Mouse (Mus musculus) MEL (cell line): Measurements from ENCODE around the gene Etv5. TPM values are rescaled to one million over a fixed set of nuclear protein-coding genes. Genes with fewer than 3 reads are reported as not detected.

Experiments used
- DNase-seq: peaks from one replicate; pipeline ENCODE4 v3.0.0; 2011; ENCODE audit warnings: low read depth, low spot score
- H3K27ac ChIP-seq: 2 replicates; pipeline ENCODE4 v1.5.1; 2012; ENCODE audit warnings: low read depth, mild to moderate bottlenecking, control low read depth, low read length, moderate library complexity; ENCODE audit not compliant: control insufficient read depth
- H3K27me3 ChIP-seq, 2 experiments: fragments of 150-350 bp in 1 of 2; sonication (generic) in 1 of 2; 2 replicates each; pipeline ENCODE4 v1.6.1; 2012; ENCODE audit warnings: low read length in 2 of 2, mild to moderate bottlenecking in 2 of 2, improper control_type of control experiment in 1 of 2, moderate library complexity in 1 of 2; ENCODE audit not compliant: insufficient read depth in 2 of 2, control insufficient read depth in 1 of 2
- H3K36me3 ChIP-seq, 2 experiments: 2 replicates each; pipeline ENCODE4 v1.6.1; 2012 to 2014; ENCODE audit warnings: low read length in 2 of 2, improper control_type of control experiment in 1 of 2, inconsistent platforms in 1 of 2, mild to moderate bottlenecking in 1 of 2; ENCODE audit not compliant: insufficient read depth in 2 of 2, control insufficient read depth in 1 of 2
- H3K4me1 ChIP-seq, 2 experiments: fragments of 150-350 bp in 1 of 2; sonication (generic) in 1 of 2; 2 replicates each; pipeline ENCODE4 v1.6.1; 2012; ENCODE audit warnings: low read length in 2 of 2, improper control_type of control experiment in 1 of 2, mild to moderate bottlenecking in 1 of 2; ENCODE audit not compliant: insufficient read depth in 2 of 2, control insufficient read depth in 1 of 2
- H3K4me3 ChIP-seq, 2 experiments: fragments of 150-350 bp in 1 of 2; sonication (generic) in 1 of 2; 2 replicates each; pipeline ENCODE4 v1.5.1; 2012; ENCODE audit warnings: low read depth in 2 of 2, low read length in 2 of 2, mild to moderate bottlenecking in 2 of 2, moderate library complexity in 2 of 2, control low read depth in 1 of 2, improper control_type of control experiment in 1 of 2; ENCODE audit not compliant: control insufficient read depth in 1 of 2, insufficient read depth in 1 of 2
- H3K79me2 ChIP-seq: 2 replicates; pipeline ENCODE4 v1.6.1; 2012; ENCODE audit warnings: mild to moderate bottlenecking, low read length, moderate library complexity; ENCODE audit not compliant: control insufficient read depth, poor library complexity, insufficient read depth
- H3K9ac ChIP-seq: 2 replicates; pipeline ENCODE4 v1.6.1; 2012; ENCODE audit warnings: low read depth, mild to moderate bottlenecking, control low read depth, low read length, moderate library complexity; ENCODE audit not compliant: control insufficient read depth, poor library complexity, severe bottlenecking
- H3K9me3 ChIP-seq: fragments of 150-350 bp; sonication (generic); replicated peaks from 2 replicates; pipeline ENCODE4 v1.6.1; 2012; ENCODE audit warnings: mild to moderate bottlenecking, low read length, improper control_type of control experiment, moderate library complexity; ENCODE audit not compliant: insufficient read depth
- BHLHE40 ChIP-seq: IDR thresholded peaks from 2 replicates; pipeline ENCODE4 v1.6.1; 2012; ENCODE audit warnings: low read depth, mild to moderate bottlenecking, inconsistent platforms, low read length, improper control_type of control experiment, borderline replicate concordance
- CTCF ChIP-seq, 3 experiments: IDR thresholded peaks in 2 of 3; conservative IDR thresholded peaks in 1 of 3; 2 replicates each; pipeline ENCODE4 v1.5.1; 2011 to 2012; ENCODE audit warnings: low read length in 3 of 3, low read depth in 2 of 3, mild to moderate bottlenecking in 2 of 3, improper control_type of control experiment in 1 of 3, inconsistent platforms in 1 of 3, mixed read lengths in 1 of 3, moderate library complexity in 1 of 3; ENCODE audit not compliant: control insufficient read depth in 1 of 3, insufficient read depth in 1 of 3, poor library complexity in 1 of 3, severe bottlenecking in 1 of 3
- E2F4 ChIP-seq: IDR thresholded peaks from 2 replicates; pipeline ENCODE4 v1.6.1; 2011; ENCODE audit warnings: low read depth, low read length, improper control_type of control experiment, borderline replicate concordance
- EP300 ChIP-seq, 2 experiments: IDR thresholded peaks; 2 replicates each; pipeline ENCODE4 v1.6.1; 2011; ENCODE audit warnings: improper control_type of control experiment in 2 of 2, low read length in 2 of 2, low read depth in 1 of 2, mild to moderate bottlenecking in 1 of 2
- ETS1 ChIP-seq: IDR thresholded peaks from 2 replicates; pipeline ENCODE4 v1.6.1; 2012; ENCODE audit warnings: low read depth, mild to moderate bottlenecking, inconsistent platforms, low read length, improper control_type of control experiment, moderate library complexity
- GABPA ChIP-seq: IDR thresholded peaks from 2 replicates; pipeline ENCODE4 v1.6.1; 2012; ENCODE audit warnings: low read depth, mild to moderate bottlenecking, inconsistent platforms, low read length, improper control_type of control experiment, moderate library complexity
- GATA1 ChIP-seq: IDR thresholded peaks from 2 replicates; pipeline ENCODE4 v1.6.1; 2011; ENCODE audit warnings: low read depth, low read length, improper control_type of control experiment
- HCFC1 ChIP-seq: IDR thresholded peaks from 2 replicates; pipeline ENCODE4 v1.6.1; 2012; ENCODE audit warnings: low read depth, mild to moderate bottlenecking, inconsistent platforms, low read length, improper control_type of control experiment, moderate library complexity
- JUND ChIP-seq: IDR thresholded peaks from 2 replicates; pipeline ENCODE4 v1.6.1; 2011; ENCODE audit warnings: low read depth, mild to moderate bottlenecking, improper control_type of control experiment, low read length
- MYB ChIP-seq: IDR thresholded peaks from 2 replicates; pipeline ENCODE4 v1.6.1; 2011; ENCODE audit warnings: mild to moderate bottlenecking, low read depth, low read length, improper control_type of control experiment
- MYC ChIP-seq: IDR thresholded peaks from 2 replicates; pipeline ENCODE4 v1.6.1; 2011; ENCODE audit warnings: low read depth, mild to moderate bottlenecking, low read length, improper control_type of control experiment, moderate library complexity
- NELFE ChIP-seq: IDR thresholded peaks from 2 replicates; pipeline ENCODE4 v1.6.1; 2011; ENCODE audit warnings: low read depth, low read length, improper control_type of control experiment
- POLR2A ChIP-seq, 2 experiments: IDR thresholded peaks; 2 replicates each; pipeline ENCODE4 v1.6.1; 2011 to 2012; ENCODE audit warnings: low read length in 2 of 2, mild to moderate bottlenecking in 2 of 2, control low read depth in 1 of 2, improper control_type of control experiment in 1 of 2, low read depth in 1 of 2, moderate library complexity in 1 of 2; ENCODE audit not compliant: control insufficient read depth in 1 of 2, insufficient read depth in 1 of 2, poor library complexity in 1 of 2
- POLR2AphosphoS2 ChIP-seq: IDR thresholded peaks from 2 replicates; pipeline ENCODE4 v1.6.1; 2011; ENCODE audit warnings: low read length, improper control_type of control experiment
- RCOR1 ChIP-seq: IDR thresholded peaks from 2 replicates; pipeline ENCODE4 v1.6.1; 2012; ENCODE audit warnings: low read depth, mild to moderate bottlenecking, inconsistent platforms, low read length, improper control_type of control experiment
- SIN3A ChIP-seq: IDR thresholded peaks from 2 replicates; pipeline ENCODE4 v1.6.1; 2012; ENCODE audit warnings: low read length, improper control_type of control experiment, inconsistent platforms
- SMC3 ChIP-seq: IDR thresholded peaks from 2 replicates; pipeline ENCODE4 v1.6.1; 2011; ENCODE audit warnings: low read depth, low read length, improper control_type of control experiment
- TAL1 ChIP-seq: IDR thresholded peaks from 2 replicates; pipeline ENCODE4 v1.6.1; 2012; ENCODE audit warnings: mild to moderate bottlenecking, inconsistent platforms, low read length, moderate library complexity, mixed read lengths
- TCF12 ChIP-seq: IDR thresholded peaks from 2 replicates; pipeline ENCODE4 v1.6.1; 2014; ENCODE audit warnings: low read depth, mild to moderate bottlenecking, inconsistent platforms, low read length, improper control_type of control experiment, moderate library complexity
- UBTF ChIP-seq: IDR thresholded peaks from 2 replicates; pipeline ENCODE4 v1.6.1; 2012; ENCODE audit warnings: low read depth, mild to moderate bottlenecking, inconsistent platforms, low read length, improper control_type of control experiment, moderate library complexity, borderline replicate concordance; ENCODE audit not compliant: insufficient read depth
- USF2 ChIP-seq, 2 experiments: IDR thresholded peaks; 2 replicates each; pipeline ENCODE4 v1.6.1; 2011 to 2012; ENCODE audit warnings: improper control_type of control experiment in 2 of 2, low read length in 2 of 2, borderline replicate concordance in 1 of 2, inconsistent platforms in 1 of 2, low read depth in 1 of 2, mild to moderate bottlenecking in 1 of 2; ENCODE audit not compliant: insufficient read depth in 1 of 2
- ZMIZ1 ChIP-seq: IDR thresholded peaks from 2 replicates; pipeline ENCODE4 v1.6.1; 2012; ENCODE audit warnings: low read depth, mild to moderate bottlenecking, inconsistent platforms, low read length, improper control_type of control experiment, moderate library complexity
- ZNF384 ChIP-seq: IDR thresholded peaks from 2 replicates; pipeline ENCODE4 v1.6.1; 2012; ENCODE audit warnings: low read depth, mild to moderate bottlenecking, inconsistent platforms, low read length, improper control_type of control experiment
- polyA plus RNA-seq, 2 experiments: library from polyadenylated mRNA; stranded (reverse) in 1 of 2; unstranded in 1 of 2; fragments of >175 nt in 1 of 2; fragments of >200 nt in 1 of 2; gene quantifications; 2 replicates each; pipeline versions ENCODE4 v1.2.1 to v1.2.4; 2012; ENCODE audit warnings: low replicate concordance in 2 of 2, low read depth in 1 of 2; ENCODE audit not compliant: insufficient read length in 2 of 2, insufficient read depth in 1 of 2, missing spikeins in 1 of 2
- total RNA-seq: library from RNA; depleted of rRNA; stranded (reverse); fragments of 300-350 nt; gene quantifications from 2 replicates; pipeline ENCODE4 v1.2.3, GENCODE M21; 2012

Etv5 gene
- total and polyA plus RNA-seq, 3 experiments: 8.2 to 18.3 TPM; not detected in 1

DNA sequence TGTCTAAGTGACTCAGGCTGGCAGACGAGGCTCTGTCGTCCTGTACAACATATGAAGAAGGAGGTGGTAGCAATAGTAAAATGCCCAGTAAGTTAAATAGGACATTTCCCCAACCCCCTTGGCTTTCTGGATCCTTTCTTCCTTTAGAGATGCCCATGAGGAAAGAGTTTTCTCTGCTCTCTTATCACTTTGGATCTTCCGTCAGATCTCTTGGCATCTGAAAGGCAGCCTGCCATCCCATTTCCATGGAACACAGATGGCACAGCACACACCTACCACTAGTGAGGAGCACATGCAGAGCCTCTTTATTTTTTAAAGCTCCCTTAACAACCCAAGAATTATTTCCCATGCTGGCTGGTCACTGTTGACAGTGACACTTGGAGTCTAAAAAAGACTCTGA lies 22.7 kb upstream of the Etv5 start:
- Histone ChIP-seq H3K4me1 (no peaks in the 10 kb centered on the region), H3K9me3 (no peaks in the 10 kb centered on the region), H3K9ac (no peak overlapping the region), H3K27me3 (no peaks in the 10 kb centered on the region; a peak in 1 of 4 replicates), H3K4me3 (no peak overlapping the region), H3K79me2 (no peaks in the 10 kb centered on the region), H3K27ac (no peak overlapping the region), H3K36me3 (no peaks in the 10 kb centered on the region)
- no peak for DNase-seq
- TF ChIP-seq TAL1 (no peak), BHLHE40 (no peak), ZNF384 (no peak), UBTF (no peak), USF2 (IDR thresholded peaks at IDR 0.05; ENCODE audit: borderline replicate concordance in 1 of 2, insufficient read depth in 1 of 2, low read depth in 1 of 2, low read length in 2 of 2) (no peak), ZMIZ1 (no peak), MYC (no peak), HCFC1 (no peak), E2F4 (no peak), NELFE (no peak), GABPA (no peak), SMC3 (no peak), EP300 (IDR thresholded peaks at IDR 0.05; ENCODE audit: low read depth in 1 of 2, low read length in 2 of 2) (no peak), TCF12 (no peak), MYB (no peak), ETS1 (no peak)

DNA sequence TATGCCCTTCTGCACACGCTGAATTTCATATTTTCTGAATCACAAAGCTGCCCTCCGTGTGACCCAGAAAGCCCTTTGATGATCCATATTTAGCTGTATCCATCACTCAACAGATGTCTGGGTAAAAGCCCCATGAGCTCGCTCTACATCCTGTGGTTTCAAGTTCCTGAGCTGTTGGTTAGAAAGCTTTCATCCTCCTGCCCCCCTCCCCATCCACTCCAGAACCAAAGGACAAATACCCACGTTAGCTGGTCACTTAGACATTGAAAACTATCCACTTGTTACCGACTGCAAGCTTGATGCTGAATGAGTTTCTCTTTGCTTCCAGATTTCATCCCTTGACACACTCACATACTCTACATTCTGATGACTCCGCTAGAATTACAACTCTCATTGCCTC lies 22.2 kb upstream of the Etv5 start:
- Histone ChIP-seq H3K36me3 (no peaks in the 10 kb centered on the region), H3K9ac (no peak overlapping the region), H3K79me2 (no peaks in the 10 kb centered on the region), H3K9me3 (no peaks in the 10 kb centered on the region), H3K4me3 (no peak overlapping the region), H3K27ac (no peak overlapping the region), H3K4me1 (no peaks in the 10 kb centered on the region), H3K27me3 (no peaks in the 10 kb centered on the region; a peak in 1 of 4 replicates)
- DNase-seq: no peak
- TF ChIP-seq POLR2A (IDR thresholded peaks at IDR 0.05; ENCODE audit: control insufficient read depth in 1 of 2, insufficient read depth in 1 of 2, low read depth in 1 of 2, low read length in 2 of 2, poor library complexity in 1 of 2) (no peak), MYB (no peak), BHLHE40 (no peak), UBTF (no peak), JUND (no peak), TAL1 (no peak), POLR2AphosphoS2 (no peak), RCOR1 (no peak), SMC3 (no peak), SIN3A (no peak), GATA1 (no peak), CTCF (IDR thresholded peaks at IDR 0.05 in 2 of 3, conservative IDR thresholded peaks at IDR 0.05 in 1 of 3; ENCODE audit: control insufficient read depth in 1 of 3, insufficient read depth in 1 of 3, low read depth in 2 of 3, low read length in 3 of 3, poor library complexity in 1 of 3, severe bottlenecking in 1 of 3) (no peak), MYC (no peak)
